Mouse (Mus musculus) CH12.LX (cell line): ENCODE results near the gene Zfp42. TPM values are rescaled to one million over a fixed set of nuclear protein-coding genes. Genes with fewer than 3 reads are reported as not detected.

Source experiments
- DNase-seq: peaks from one replicate; pipeline ENCODE4 v3.0.0-alpha.2; 2013; ENCODE audit errors: extremely low read depth
- H3K27ac ChIP-seq: 2 replicates; pipeline ENCODE4 v1.5.1; 2012; ENCODE audit warnings: low read depth, mild to moderate bottlenecking, control low read depth, moderate library complexity; ENCODE audit not compliant: insufficient read depth
- H3K27me3 ChIP-seq: replicated peaks from 2 replicates; pipeline ENCODE3; 2012; ENCODE audit warnings: inconsistent platforms
- H3K36me3 ChIP-seq, 2 experiments: replicated peaks in 1 of 2; 2 replicates each; pipeline versions ENCODE3 to v1.6.1; 2012; ENCODE audit warnings: inconsistent platforms in 1 of 2, low read length in 1 of 2, mild to moderate bottlenecking in 1 of 2, mixed read lengths in 1 of 2, moderate library complexity in 1 of 2; ENCODE audit not compliant: control insufficient read depth in 1 of 2, insufficient read depth in 1 of 2
- H3K4me1 ChIP-seq, 2 experiments: 2 replicates each; pipeline ENCODE4 v1.6.1; 2012; ENCODE audit warnings: inconsistent platforms in 1 of 2, moderate library complexity in 1 of 2; ENCODE audit not compliant: insufficient read depth in 2 of 2, control insufficient read depth in 1 of 2
- H3K4me2 ChIP-seq: 2 replicates; pipeline ENCODE4 v1.6.1; 2012; ENCODE audit warnings: low read depth, mild to moderate bottlenecking, control low read depth; ENCODE audit not compliant: poor library complexity, insufficient read depth, severe bottlenecking
- H3K4me3 ChIP-seq, 3 experiments: fragments of 150-350 bp in 1 of 3; sonication (generic) in 1 of 3; replicated peaks in 1 of 3; 2 replicates each; pipeline versions ENCODE3 to v1.5.1; 2011 to 2012; ENCODE audit warnings: low read depth in 2 of 3, low read length in 2 of 3, mild to moderate bottlenecking in 2 of 3, moderate library complexity in 2 of 3, control low read depth in 1 of 3, improper control_type of control experiment in 1 of 3, inconsistent platforms in 1 of 3, mixed read lengths in 1 of 3; ENCODE audit not compliant: poor library complexity in 1 of 3
- H3K79me2 ChIP-seq: replicated peaks from 2 replicates; pipeline ENCODE4 v1.6.1; 2012; ENCODE audit warnings: mild to moderate bottlenecking, moderate library complexity; ENCODE audit not compliant: control insufficient read depth, poor library complexity, insufficient read depth, severe bottlenecking; ENCODE audit errors: extremely low read depth
- H3K9ac ChIP-seq: 2 replicates; pipeline ENCODE4 v1.6.1; 2012; ENCODE audit warnings: low read depth, mild to moderate bottlenecking, control low read depth, moderate library complexity; ENCODE audit not compliant: insufficient read depth
- H3K9me3 ChIP-seq: replicated peaks from 2 replicates; pipeline ENCODE3; 2012; ENCODE audit warnings: low read length, inconsistent platforms, mixed read lengths
- BHLHE40 ChIP-seq: IDR thresholded peaks from 2 replicates; pipeline ENCODE4 v1.6.1; 2011; ENCODE audit warnings: mild to moderate bottlenecking, low read depth, low read length, improper control_type of control experiment
- EP300 ChIP-seq: IDR thresholded peaks from 2 replicates; pipeline ENCODE4 v1.6.1; 2011; ENCODE audit warnings: low read length, improper control_type of control experiment
- ETS1 ChIP-seq: conservative IDR thresholded peaks from 2 replicates; pipeline ENCODE4 v1.6.1; 2012; ENCODE audit warnings: low read depth, mild to moderate bottlenecking, inconsistent platforms, low read length, improper control_type of control experiment, moderate library complexity
- MAFK ChIP-seq: IDR thresholded peaks from 2 replicates; pipeline ENCODE4 v1.6.1; 2011; ENCODE audit warnings: low read length, improper control_type of control experiment; ENCODE audit not compliant: insufficient replicate concordance
- MAX ChIP-seq: IDR thresholded peaks from 2 replicates; pipeline ENCODE4 v1.6.1; 2011; ENCODE audit warnings: low read length, improper control_type of control experiment
- NELFE ChIP-seq: IDR thresholded peaks from 2 replicates; pipeline ENCODE4 v1.6.1; 2011; ENCODE audit warnings: low read depth, low read length, improper control_type of control experiment
- POLR2A ChIP-seq: IDR thresholded peaks from 2 replicates; pipeline ENCODE4 v1.6.1; 2011; ENCODE audit warnings: low read depth, mild to moderate bottlenecking, improper control_type of control experiment, low read length
- POLR2AphosphoS2 ChIP-seq: IDR thresholded peaks from 2 replicates; pipeline ENCODE4 v1.6.1; 2011; ENCODE audit warnings: low read depth, low read length, improper control_type of control experiment
- SIN3A ChIP-seq: IDR thresholded peaks from 2 replicates; pipeline ENCODE4 v1.6.1; 2012; ENCODE audit warnings: low read length, improper control_type of control experiment, inconsistent platforms
- TBP ChIP-seq: conservative IDR thresholded peaks from 2 replicates; pipeline ENCODE4 v1.6.1; 2011; ENCODE audit warnings: low read depth, low read length, improper control_type of control experiment
- TCF12 ChIP-seq: IDR thresholded peaks from 2 replicates; pipeline ENCODE4 v1.6.1; 2014; ENCODE audit warnings: low read depth, mild to moderate bottlenecking, inconsistent platforms, low read length, improper control_type of control experiment
- UBTF ChIP-seq: IDR thresholded peaks from 2 replicates; pipeline ENCODE4 v1.6.1; 2012; ENCODE audit warnings: low read depth, mild to moderate bottlenecking, inconsistent platforms, low read length, improper control_type of control experiment, moderate library complexity
- dilution Hi-C: fragments of 300-500 bp; cut with MboI; formaldehyde crosslinking; loops from 2 replicates; pipeline ENCODE4 v1.14.3; 2020; ENCODE audit warnings: low sequenced_read_pairs; ENCODE audit not compliant: extremely low pct_unique_long_range_greater_than_20kb, extremely low pct_ligation_motif_present
- in situ Hi-C: fragments of 300-500 bp; cut with MboI; formaldehyde crosslinking; loops from 3 replicates; pipeline ENCODE4 v1.14.3; 2019; ENCODE audit warnings: low sequenced_read_pairs, low pct_ligation_motif_present, low pct_unique_long_range_greater_than_20kb, mixed read lengths
- polyA plus RNA-seq: library from polyadenylated mRNA; unstranded; fragments of >175 nt; gene quantifications from 2 replicates; pipeline ENCODE4 v1.2.1, GENCODE M21; 2012; ENCODE audit warnings: low read depth; ENCODE audit not compliant: insufficient read length
- total RNA-seq, 2 experiments: library from RNA; depleted of rRNA; stranded (reverse); fragments of 300-350 nt in 1 of 2; fragments of >200 nt in 1 of 2; gene quantifications; 2 replicates each; pipeline ENCODE4 v1.2.3; 2012 to 2014

The Zfp42 gene
- total and polyA plus RNA-seq, 3 experiments: not detected

DNA sequence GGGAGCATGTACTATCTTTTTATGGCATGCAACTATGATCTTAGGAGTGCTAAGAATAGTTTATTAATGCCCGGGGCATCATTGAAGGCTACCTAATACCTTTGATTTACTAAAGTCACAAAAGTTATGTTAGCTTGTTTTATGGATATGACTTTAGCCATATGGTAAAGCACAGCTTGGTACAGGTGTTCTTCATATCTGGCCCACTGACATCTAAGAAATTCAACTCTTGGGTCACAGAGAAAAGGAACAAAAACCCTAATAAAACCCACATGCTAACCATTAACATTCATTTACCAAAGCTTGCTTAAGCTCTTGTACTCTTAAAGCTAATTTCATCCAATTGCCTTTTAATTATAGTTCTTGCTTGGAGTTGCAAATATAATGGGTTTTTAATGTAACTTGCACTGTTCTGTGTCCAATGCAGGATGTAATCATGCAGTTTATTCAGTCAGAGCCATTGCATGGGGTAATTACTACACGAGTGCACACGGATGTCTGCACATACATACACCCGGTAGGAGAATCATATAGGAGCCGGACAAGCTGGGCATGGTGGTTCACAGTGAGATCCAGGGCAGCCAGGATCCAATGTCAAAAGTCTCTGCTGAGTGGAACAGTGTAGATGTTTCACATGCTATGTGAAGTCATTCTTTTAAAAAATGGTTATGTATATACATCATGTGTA lies 16.2 kb downstream of the Zfp42 start:
- Histone ChIP-seq H3K36me3 (no peaks in the 10 kb centered on the region), H3K4me2 (no peak overlapping the region), H3K9me3 (peaks cover 54% of the 10 kb centered on the region), H3K9ac (no peak overlapping the region)
- in situ Hi-C loops: no loop called here
- DNase-seq: no peak
- TF ChIP-seq TBP: no peak
- no peak for TF ChIP-seq EP300
- no peak for TF ChIP-seq UBTF
- TF ChIP-seq MAX: no peak
- TF ChIP-seq ETS1: no peak
- TF ChIP-seq TCF12: no peak
- TF ChIP-seq MAFK: no peak
- no peak for TF ChIP-seq POLR2AphosphoS2
- no peak for TF ChIP-seq BHLHE40
- no peak for TF ChIP-seq POLR2A
- TF ChIP-seq, all 38 proteins: peak for 0
- Histone ChIP-seq H3K4me1 (no peaks in the 10 kb centered on the region), H3K4me3 (no peak overlapping the region), H3K79me2 (no peaks in the 10 kb centered on the region), H3K27ac (no peak overlapping the region), H3K27me3 (no peaks in the 10 kb centered on the region)
- dilution Hi-C loops: no loop called here

DNA sequence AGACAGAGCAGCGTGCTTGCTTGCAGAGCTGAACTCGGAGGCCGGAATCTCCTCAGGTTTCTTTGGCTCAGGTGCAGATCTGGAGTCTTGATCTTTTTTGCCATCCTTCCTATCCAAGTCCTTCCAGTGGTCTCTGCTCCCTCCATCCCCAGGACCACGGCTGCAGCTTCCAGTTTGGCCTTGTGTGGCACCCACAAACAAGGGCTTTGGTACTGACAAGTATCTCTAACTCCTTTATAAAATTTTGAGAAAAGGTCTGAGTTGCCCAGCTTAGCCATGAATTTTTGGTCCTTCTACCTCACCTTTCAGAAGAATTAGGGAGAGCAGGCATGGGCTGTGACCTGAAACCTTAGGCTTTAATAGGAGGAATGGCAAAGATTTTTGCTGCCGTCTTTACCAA lies 17.0 kb downstream of the Zfp42 start:
- H3K27me3 ChIP-seq: no peaks in the 10 kb centered on the region
- H3K9ac ChIP-seq: no peak overlapping the region
- DNase-seq: no peak
- H3K27ac ChIP-seq: no peak overlapping the region
- no peak overlapping the region for H3K4me3 ChIP-seq
- TF ChIP-seq SIN3A: no peak
- dilution Hi-C loops (no loop called here), in situ Hi-C loops (no loop called here)
- no peaks in the 10 kb centered on the region for H3K79me2 ChIP-seq
- H3K4me1 ChIP-seq: no peaks in the 10 kb centered on the region
- no peaks in the 10 kb centered on the region for H3K36me3 ChIP-seq
- H3K9me3 ChIP-seq: peaks cover 56% of the 10 kb centered on the region
- H3K4me2 ChIP-seq: no peak overlapping the region

DNA sequence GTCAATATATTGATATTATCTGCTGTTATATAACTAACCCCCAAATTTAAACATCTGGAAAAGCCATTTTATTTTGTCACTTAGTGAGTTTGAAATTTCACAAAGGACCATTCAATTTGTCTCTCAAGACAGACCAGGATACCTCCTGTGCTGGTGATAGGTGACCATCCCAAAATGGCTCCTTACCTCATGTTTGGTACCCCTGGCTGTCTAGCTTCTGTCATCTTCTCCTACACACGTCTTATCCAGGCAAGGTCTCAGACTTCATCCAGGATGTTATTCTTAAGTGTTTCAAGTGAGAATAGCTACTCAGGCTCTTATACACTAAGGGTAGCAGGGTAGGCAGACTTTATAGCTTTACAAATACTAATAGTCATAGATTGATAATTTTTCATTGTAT lies 17.9 kb downstream of the Zfp42 start:
- H3K4me1 ChIP-seq: no peaks in the 10 kb centered on the region
- in situ Hi-C loops: no loop called here
- no peaks in the 10 kb centered on the region for H3K36me3 ChIP-seq
- dilution Hi-C loops: no loop called here
- peaks cover 51% of the 10 kb centered on the region for H3K9me3 ChIP-seq
- H3K4me3 ChIP-seq: no peak overlapping the region
- no peaks in the 10 kb centered on the region for H3K79me2 ChIP-seq
- no peak for DNase-seq
- H3K27ac ChIP-seq: no peak overlapping the region
- TF ChIP-seq NELFE: no peak
- TF ChIP-seq POLR2A: no peak
- no peak overlapping the region for H3K9ac ChIP-seq
- no peaks in the 10 kb centered on the region for H3K27me3 ChIP-seq
- no peak overlapping the region for H3K4me2 ChIP-seq
